ENCODE assay signal across 12 mouse cellular contexts in genomic region chr4:80047956-80048355, GRCm38 (mm10).
DNase-seq lines count a peak whose midpoint lies in the region; ATAC-seq and TF ChIP-seq lines count a peak whose summit lies in the region.
"Had no signal": no experiment of that assay in that cellular context is flagged by ENCODE, and none has a peak within 500 bp of the region (broad histone marks: within the 10 kb centered on the region; RNA-seq: fewer than 3 reads in every experiment).

No protein-coding gene starts in this region.

- peak; percentile 72 to 81 for DNase-seq in cerebellum, postnatal 10 days
- DNase-seq in cerebellum, adult 11-12 months = no peak
- DNase-seq in brain, adult 2 months (ENCODE audit: low read depth, low spot score) = peak; percentile 89
- DNase-seq in layer of hippocampus, adult 2 months (ENCODE audit: low spot score in 2 of 2) = peak; percentile 79 to 87
- peak; percentile 53 to 90 for DNase-seq in left cerebral cortex, postnatal 25 days (ENCODE audit: low spot score in 2 of 2)
- no peak for DNase-seq in lung, postnatal 10 days
- DNase-seq in spleen, adult 12 weeks (ENCODE audit: low spot score) = no peak
- DNase-seq: cerebellum, adult 9-11 months; liver, embryonic 13.5 days had no signal

- no peak overlapping the region for H3K4me3 ChIP-seq in layer of hippocampus, adult 2 months
- H3K4me3 ChIP-seq: liver, embryonic 13.5 days; neural tube, embryonic 12.5 days had no signal

- H3K27ac ChIP-seq in layer of hippocampus, adult 2 months = peak overlapping the region; percentile 73
- H3K27ac ChIP-seq: kidney, postnatal 0 days; liver, embryonic 13.5 days; neural tube, embryonic 12.5 days had no signal

- intact Hi-C loops in left cerebral cortex, postnatal 25 days (cut with DNase I) = no loop called here

- ATAC-seq in CD4-positive, CD25-positive, alpha-beta regulatory T cell, adult 4 months = no peak

- TF ChIP-seq CTCF in layer of hippocampus, adult 2 months (conservative IDR thresholded peaks at IDR 0.05) = no peak

Comparison
In these comparisons a context has a peak if more than half of its experiments do, and no peak if none do; other contexts are left out.
1. DNase-seq: peak in cerebellum, postnatal 10 days (2 of 2), brain, adult 2 months (single experiment), layer of hippocampus, adult 2 months (2 of 2) and left cerebral cortex, postnatal 25 days (2 of 2); none in cerebellum, adult 11-12 months (single experiment), lung, postnatal 10 days (single experiment) and spleen, adult 12 weeks (single experiment).